Mouse (Mus musculus): ENCODE measurements around the gene Usp20.

- TF ChIP-seq POLR2A (IDR thresholded peaks at IDR 0.05; ENCODE audit: low read depth, low read length) (no peak), CTCF (conservative IDR thresholded peaks at IDR 0.05; ENCODE audit: insufficient read depth, insufficient read length, low read depth, low read length) (no peak)
Measured at GRCm38 (mm10) chr2:31067696-31068245, 85.7 kb downstream of the Usp20 start.

Measured in kidney, adult 2 months (tissue).